Mouse (Mus musculus) lung, adult 18-20 months (tissue): ENCODE results near the gene Ssna1.

Source experiments
- DNase-seq, 2 experiments: peaks; one replicate each; pipeline ENCODE4 v3.0.0; 2022; ENCODE audit warnings: mixed read lengths in 2 of 2

The Ssna1 gene

DNA sequence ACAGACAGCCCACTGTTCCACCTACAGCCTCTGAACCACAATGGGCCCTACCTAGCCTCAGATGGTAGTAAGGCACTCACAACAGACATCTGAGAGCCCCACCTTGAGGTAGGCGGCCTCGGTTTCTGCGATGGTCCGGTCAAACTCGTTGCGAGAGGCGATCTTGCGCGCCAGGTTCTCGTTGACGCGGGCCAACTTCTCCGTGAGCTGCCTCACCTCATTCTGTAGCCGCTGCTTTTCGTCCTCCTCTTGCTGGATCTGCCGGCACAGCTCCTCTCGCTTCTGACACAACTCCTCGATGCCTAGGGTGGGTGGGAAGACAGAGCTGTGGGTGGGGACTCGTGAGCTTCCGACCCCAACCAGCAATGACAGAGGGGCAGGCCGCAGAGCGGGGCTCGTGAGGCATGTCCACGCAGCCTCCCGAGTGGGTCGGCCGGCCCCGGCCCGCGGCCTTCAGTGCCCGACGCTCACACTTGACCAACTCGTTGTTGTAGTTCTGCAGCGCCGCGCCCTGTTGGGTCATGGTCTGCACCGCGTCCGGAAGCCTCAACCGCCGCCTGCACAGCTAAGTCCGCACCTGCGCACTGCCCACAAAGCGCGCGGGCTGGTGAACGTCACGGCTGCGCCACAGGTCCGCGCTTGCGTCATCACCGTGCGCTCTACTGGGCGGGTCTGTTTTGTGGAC is at the start of gene Ssna1, which contains the start of gene Anapc2:
Ssna1 (minus strand) TSS at position 612 of the 685 bp plus-strand sequence.
Anapc2 (plus strand) TSS at position 652 of the 685 bp plus-strand sequence.
- DNase-seq = peak; percentile 97 to 98

DNA sequence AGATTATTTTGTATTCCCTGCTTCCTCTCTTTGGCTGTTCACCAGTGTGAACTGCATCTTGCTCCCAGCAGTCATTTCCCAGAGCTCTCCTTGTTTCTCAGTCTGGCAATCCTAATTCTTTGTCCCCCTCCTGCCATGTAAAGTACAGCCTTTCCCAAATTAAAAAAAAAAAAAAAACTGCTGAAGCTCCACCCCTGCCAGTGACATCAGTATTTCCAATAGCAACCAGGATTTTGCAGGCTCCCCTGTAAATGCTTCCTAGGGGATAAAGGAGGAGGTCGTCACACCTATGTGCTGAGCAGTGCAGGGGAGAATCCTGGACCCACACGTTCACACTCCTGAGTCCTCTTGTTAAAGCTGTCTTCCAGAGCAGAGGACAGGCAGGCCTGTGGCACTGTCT is 47.8 kb upstream of the Ssna1 start:
- no peak for DNase-seq

DNA sequence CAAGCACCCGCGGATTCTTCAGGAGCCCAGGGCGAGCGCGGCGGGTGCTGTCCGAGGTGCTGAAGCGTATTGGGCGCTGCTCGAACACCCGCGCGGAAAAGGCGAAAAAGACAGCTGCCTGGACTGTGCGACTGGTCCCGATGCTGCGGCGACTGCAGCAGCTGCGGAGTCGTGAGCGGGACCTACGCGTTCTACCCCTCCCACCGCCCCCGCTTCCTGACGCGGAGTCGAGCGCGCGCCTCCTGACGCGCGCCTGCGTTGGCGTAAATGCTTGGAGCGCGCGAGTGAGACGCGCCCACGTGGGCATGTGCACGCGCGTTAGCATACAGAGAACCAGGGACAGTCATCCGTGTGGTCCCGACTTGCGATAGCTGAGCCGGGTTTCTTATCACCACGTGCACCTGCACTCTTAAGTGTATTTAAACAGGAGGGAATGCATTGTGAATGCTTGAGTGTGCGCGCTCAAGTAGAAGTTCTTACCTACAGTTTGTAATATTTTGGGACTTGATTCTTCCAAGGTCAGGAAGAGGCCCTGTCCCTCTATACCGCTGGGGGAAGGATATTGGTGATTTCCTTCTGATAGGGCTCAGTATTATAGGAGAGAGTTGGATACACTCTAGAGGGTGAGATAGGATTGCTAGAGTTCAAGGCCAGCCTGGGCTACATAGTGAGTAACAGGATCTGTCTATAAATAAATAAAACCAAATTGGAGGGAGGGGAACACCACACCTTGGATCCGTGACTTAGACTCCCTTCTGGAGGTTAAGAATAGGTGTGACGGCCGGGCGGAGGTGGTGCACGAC is 46.9 kb upstream of the Ssna1 start, which contains the start of gene Grin1:
Grin1 (minus strand) TSS at position 217 of the 803 bp plus-strand sequence.
- peak; percentile 16 to 21 for DNase-seq

- no peak for DNase-seq
Observed at GRCm38 (mm10) chr2:25318119-25318966, 46.1 kb upstream of the Ssna1 start.

GRCm38 (mm10) chr2:25311491-25311891 is 39.3 kb upstream of the Ssna1 start:
- DNase-seq = no peak

DNA sequence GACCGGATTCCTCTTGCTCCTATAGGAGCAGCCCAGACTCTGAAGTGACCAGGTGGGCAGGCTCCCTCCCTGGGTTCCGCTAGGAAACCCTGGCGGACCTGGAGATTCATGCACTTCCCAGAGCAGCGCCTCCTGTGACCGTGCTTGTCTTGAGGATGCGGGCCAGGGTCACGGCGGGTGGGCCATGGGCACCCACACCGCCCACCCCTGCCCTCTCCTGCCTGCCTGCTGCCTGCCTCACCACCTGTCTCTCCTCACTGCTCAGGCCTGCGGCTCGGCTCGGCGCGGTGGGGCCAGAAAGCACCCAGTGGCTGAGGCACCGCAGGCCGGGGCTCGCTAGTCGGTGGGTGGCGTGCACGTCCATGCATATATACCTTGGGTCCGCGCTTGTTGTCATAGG is 38.7 kb upstream of the Ssna1 start:
- DNase-seq = no peak

DNA sequence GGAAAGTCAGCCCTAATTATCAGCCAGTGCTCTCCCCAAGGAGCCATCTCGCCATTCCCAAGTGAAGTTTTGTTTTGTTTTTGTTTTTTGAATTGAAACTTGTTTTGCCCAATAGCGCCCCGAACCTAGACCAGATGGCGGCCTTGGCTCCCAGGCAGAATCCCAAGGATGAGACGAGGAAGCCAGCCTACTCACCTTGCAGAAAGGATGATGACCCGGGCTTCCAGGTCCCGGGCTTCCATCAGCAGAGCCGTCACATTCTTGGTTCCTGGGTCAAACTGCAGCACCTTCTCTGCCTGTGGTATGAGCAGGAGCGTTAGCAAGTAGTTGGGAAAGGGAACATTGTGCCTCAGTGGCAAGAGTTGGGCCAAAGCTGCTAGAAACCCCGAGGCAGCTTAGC is 37.9 kb upstream of the Ssna1 start:
- DNase-seq = no peak

DNA sequence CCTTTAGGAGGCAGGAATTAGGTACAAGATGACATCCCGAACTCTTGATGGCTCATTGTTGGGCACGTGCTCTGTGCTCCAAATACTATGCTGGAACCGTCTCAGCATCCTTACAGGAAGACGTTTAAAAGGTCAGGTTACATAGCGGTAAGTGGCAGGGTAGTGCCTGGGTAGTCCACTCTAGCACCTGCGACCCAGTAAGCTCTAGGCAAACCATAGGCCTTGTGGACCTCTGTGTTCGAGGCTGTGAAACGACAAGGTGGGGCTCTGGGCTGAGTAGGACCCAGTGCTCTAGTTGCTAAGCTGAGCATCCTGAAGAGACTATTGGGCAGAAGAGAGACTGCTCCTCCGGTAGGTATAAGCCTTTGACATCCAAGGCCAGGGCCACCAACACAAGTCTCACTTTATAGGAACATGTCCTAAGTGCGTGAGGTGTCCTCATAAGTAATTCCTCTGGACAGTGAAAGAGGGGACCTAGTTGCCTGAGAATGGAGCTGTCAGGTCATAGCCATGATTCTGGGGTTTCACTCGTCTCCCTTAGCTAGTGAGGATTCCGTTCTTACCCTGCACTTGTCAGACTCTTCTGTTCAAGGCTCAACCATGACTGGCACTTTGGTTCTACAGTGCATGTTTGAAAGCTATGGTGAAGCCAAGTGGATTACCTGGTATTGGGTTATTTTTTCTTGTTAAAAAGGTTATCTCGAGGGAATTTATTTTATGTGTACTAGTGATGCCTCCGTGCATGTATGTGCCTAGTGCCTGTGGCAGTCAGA is 33.5 kb upstream of the Ssna1 start:
- no peak for DNase-seq

DNA sequence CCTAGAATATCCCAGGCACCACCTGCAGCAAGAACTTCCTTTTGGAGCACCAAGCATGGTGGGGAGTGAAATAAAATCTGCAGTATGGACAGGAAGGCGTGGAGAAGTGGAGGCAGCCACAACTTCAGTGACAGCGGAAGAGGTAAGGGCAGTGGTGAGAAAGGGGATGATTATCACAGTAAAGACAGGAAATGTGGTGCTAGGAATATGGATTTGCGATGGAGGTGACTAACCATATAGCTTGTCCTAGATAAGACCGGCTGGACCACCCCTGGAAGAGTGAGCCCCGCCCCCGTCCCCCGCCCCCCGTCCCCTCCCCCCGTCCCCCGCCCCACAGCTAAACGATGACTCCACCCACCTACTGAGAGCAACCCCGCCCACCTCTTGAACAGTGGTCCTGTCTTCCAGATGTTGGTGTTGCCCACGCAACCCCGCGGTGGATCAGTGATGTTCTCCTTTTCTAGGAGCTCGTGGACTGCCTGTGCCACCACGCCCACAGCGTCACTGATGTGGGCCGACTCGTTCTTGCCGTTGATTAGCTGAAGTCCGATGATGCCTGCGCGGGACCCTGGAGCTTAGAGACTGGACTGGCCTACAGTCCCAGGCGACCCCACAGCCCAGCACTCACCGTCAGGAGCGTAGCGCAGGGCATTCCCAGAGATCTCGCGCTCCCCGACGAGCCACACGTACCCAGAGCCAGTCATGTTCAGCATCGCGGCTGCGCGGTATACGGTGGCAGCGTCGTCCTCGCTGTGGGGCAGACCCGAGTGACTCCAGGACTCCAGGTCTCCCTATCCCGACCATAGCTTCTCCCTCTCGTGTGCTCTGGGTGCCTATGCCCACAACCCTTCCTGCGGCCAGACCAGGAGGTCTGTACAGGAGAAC is 32.7 kb upstream of the Ssna1 start:
- DNase-seq = no peak

DNA sequence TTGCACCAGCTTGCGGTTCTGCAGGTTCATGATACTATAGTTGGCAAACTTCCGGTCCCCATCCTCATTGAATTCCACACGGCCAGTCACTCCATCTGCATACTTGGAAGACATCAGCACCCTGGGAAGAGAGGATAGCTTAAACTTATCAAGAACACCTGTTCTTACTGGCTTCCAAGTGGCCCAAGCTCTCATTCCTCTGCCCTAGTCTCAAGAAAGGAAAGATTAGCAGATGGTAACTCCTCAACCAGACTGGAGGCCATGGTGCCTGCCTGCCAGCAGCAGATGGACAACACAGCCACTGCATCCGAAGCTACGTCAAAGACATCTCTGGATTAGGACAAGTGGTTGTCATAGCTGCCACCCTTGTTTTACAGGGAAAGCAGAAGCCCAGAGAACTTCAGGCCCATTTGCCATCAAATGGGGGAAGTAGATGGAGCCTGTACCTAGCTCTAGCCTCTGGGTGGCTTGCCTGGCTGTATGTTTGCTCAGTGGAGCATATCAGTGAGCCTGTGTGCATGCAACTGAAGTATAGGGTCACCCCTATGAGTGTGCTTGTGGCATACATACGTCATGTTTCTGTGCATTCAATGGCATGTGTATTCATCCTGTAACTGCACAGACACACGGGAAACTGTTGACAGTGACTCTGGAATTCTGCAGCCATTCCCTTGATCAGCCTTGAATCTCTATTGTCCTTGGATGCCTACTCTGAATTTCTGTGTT is 31.9 kb upstream of the Ssna1 start:
- no peak for DNase-seq

DNA sequence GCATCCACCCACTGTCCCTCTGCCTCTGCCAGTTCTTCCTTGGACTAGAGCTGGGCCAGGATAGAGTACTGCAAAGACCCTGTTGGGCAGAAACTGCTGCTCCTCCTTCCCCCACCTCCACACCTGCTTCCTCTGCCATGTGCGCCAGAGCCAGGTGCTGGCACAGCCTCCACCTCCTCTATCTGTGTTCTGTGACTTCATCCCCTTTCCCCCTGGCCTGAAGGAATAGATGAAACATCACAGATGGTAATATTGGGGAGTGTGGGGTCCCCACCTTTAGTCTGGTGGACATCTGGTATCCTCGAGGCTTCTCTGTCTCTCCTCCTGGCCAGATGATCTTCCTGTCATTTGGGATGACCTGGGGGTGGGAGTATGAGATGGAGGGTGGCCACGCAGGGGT is 31.2 kb upstream of the Ssna1 start:
- no peak for DNase-seq

DNA sequence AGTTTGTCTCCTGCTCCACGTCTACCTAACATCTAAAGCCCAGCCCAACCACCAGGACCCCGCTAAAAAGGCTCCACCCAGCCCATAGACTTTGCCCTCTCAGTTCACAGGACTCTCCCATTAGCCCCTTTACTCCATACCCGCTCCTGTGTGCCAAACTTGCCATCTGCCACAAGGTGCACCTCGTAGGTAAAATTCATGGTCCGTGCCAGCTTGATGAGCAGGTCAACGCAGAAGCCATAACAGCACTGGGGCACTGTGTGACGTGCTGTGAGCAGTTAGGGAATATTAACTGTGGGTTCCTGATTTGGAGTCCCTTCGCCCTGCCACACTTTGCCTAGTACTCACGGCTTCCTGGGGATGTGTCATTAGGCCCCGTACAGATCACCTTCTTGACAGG is 25.8 kb upstream of the Ssna1 start:
- DNase-seq = no peak

GRCm38 (mm10) chr2:25297093-25297492 is 24.9 kb upstream of the Ssna1 start:
- no peak for DNase-seq

DNA sequence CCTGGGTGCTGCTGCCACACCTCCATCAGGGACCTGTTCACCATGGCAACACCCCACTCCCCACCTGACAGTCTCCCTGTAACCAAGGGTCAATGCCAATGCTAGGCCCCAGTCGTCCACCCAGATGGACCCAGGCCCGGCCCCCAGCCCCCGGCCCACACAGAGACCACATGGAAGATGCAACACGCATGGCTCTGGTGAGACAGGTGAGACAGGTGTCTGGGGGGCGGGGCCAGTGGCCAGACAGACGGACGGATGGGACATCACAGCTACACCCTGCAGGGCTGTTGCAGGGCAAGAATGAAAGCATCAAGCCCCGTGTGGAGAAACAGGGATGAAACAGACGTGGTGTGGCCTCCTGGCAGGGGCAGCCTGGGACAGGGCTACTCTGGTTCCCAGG is 21.5 kb upstream of the Ssna1 start:
- no peak for DNase-seq

DNA sequence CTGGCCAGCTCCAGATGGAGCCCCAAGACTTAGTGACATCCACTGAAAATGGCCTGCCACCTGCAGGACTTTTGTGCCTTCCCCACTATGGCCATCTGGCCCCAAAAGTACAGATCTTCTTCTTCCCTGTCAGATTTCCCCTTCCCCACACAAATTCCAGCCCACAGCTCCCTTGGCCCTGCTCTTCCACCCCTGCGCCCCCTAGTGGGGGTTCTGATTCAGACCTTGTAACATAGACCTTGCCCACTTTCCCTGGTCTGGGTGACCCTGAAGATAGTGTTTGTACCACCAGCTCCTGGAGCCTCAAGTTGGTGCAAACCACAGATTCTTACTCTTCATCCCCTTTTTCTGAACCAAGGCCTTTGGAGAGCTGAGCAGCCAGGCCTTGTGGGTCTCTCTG is 20.6 kb upstream of the Ssna1 start:
- DNase-seq = peak; percentile 62 to 78

- DNase-seq = peak; percentile 40 to 52
Observed at GRCm38 (mm10) chr2:25292054-25292544, 19.9 kb upstream of the Ssna1 start.

DNA sequence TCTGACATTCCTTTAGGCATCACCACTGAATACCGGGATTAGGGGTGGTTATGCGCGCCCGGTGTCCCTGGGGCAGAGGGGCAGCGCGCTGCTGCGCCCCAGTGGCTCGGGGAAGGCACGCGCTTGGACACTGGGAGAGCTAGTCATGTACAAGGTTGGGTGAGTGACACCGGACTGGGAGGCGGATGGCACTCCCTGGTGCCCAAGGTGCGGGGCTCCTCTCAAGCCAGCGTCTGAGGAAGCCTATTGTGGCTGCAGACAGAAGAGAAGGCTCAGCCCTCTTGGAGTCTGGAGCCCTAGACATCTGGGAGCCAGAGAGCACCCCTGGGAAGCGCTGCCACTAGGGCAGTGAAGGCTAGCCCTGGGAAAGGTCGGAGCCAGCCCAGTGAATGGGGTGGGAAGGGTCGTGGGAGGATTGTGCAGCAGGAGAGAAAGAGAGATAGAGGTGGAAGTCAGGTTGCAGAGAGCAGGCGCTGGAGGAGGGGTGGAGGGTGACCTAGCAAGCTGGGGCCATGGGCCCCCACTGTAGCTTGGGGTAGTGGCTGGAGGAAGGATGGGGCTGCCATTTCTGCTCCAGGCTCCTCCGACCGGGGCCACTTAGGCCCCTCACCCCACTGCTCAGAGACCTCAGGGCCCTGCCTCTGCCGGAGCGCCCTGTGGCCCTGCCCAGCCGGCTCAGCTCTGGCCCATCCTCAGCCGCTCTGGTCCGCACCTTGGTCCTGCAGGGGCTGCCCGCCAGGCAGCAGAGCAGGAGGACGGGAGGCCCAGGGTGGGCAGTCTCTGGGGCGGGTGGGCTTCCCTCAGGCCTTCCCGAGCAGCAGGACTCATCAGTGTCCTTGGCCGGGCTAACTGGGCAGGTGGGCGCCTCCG is 19.2 kb upstream of the Ssna1 start:
- peak in 1 of 2 experiments; percentile 31 for DNase-seq

DNA sequence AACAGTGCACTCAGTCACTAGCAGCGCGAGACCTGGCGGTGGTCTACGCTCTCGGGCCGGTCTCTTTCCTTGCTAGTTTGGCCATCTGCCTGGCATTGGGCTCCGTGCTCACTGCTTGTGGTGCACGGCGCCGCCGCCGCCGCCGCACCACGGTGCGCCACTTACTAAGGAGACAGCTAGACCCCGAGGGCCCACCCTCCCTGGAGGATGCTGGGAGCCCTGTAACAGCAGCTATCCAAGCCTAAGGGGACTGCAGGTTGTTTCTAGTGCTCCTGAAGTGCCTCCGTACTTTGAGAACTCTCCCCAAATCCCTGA is 18.5 kb upstream of the Ssna1 start:
- DNase-seq = peak in 1 of 2 experiments; percentile 24

- DNase-seq = peak in 1 of 2 experiments; percentile 13
Observed at GRCm38 (mm10) chr2:25290101-25290815, 18.0 kb upstream of the Ssna1 start.
